Mouse (Mus musculus) stomach, embryonic 14.5 days (tissue): ENCODE results near the gene Dnaic2. TPM values are rescaled to one million over a fixed set of nuclear protein-coding genes. Genes with fewer than 3 reads are reported as not detected.

Experiments used
- ATAC-seq: fragments of 200-750 bp; cut with Nextera tagmentation; 2 replicates; pipeline ENCODE4 v1.8.0; 2017; ENCODE audit warnings: low read depth, moderate TSS enrichment; ENCODE audit not compliant: insufficient number of reproducible peaks, insufficient read depth, low FRiP score
- H3K27ac ChIP-seq: fragments of 300-500 bp; sonication (generic); 2 replicates; pipeline ENCODE4 v1.5.1; 2014; ENCODE audit warnings: mild to moderate bottlenecking, low read length, moderate library complexity, mixed read lengths
- H3K27me3 ChIP-seq: fragments of 300-500 bp; sonication (generic); 2 replicates; pipeline ENCODE4 v1.6.1; 2014; ENCODE audit warnings: low read length, control low read depth, mixed read lengths; ENCODE audit not compliant: control insufficient read depth, insufficient read depth
- H3K36me3 ChIP-seq: fragments of 300-500 bp; sonication (generic); 2 replicates; pipeline ENCODE4 v1.6.1; 2014; ENCODE audit warnings: mild to moderate bottlenecking, control low read depth, low read length, moderate library complexity, mixed read lengths; ENCODE audit not compliant: control insufficient read depth, insufficient read depth
- H3K4me1 ChIP-seq: fragments of 300-500 bp; sonication (generic); 2 replicates; pipeline ENCODE4 v1.6.1; 2014; ENCODE audit warnings: low read length, control low read depth, mixed read lengths; ENCODE audit not compliant: control insufficient read depth, insufficient read depth
- H3K4me2 ChIP-seq: fragments of 300-500 bp; sonication (generic); replicated peaks from 2 replicates; pipeline ENCODE4 v1.6.1; 2014; ENCODE audit warnings: low read depth, low read length, control low read depth
- H3K4me3 ChIP-seq: fragments of 300-500 bp; sonication (generic); 2 replicates; pipeline ENCODE4 v1.5.1; 2014; ENCODE audit warnings: low read depth, low read length, control low read depth
- H3K9ac ChIP-seq: fragments of 300-500 bp; sonication (generic); replicated peaks from 2 replicates; pipeline ENCODE4 v1.6.1; 2014; ENCODE audit warnings: low read depth, mild to moderate bottlenecking, control low read depth, low read length, moderate library complexity, mixed read lengths
- H3K9me3 ChIP-seq: fragments of 300-500 bp; sonication (generic); 2 replicates; pipeline ENCODE4 v1.6.1; 2016; ENCODE audit warnings: low read depth, low read length, control low read depth; ENCODE audit not compliant: control insufficient read depth
- WGBS: fragments of 180-500 bp; shearing (Covaris S2); extraction: QIAGEN DNeasy Blood & Tissue Kit; methylation state at CpG from one replicate; pipeline ENCODE4 v1.1.7; 2014; 5-methylcytosine and 5-hydroxymethylcytosine counted together
- polyA plus RNA-seq: library from polyadenylated mRNA; unstranded; fragments of >200 nt; fragmentation: Nextera tagmentation; extraction: Ambion mirVana; gene quantifications from 2 replicates; pipeline ENCODE4 v1.2.1, GENCODE M21; 2014

Gene Dnaic2
- polyA plus RNA-seq, 1 experiment from 2014 or later, result 0.38 TPM

DNA sequence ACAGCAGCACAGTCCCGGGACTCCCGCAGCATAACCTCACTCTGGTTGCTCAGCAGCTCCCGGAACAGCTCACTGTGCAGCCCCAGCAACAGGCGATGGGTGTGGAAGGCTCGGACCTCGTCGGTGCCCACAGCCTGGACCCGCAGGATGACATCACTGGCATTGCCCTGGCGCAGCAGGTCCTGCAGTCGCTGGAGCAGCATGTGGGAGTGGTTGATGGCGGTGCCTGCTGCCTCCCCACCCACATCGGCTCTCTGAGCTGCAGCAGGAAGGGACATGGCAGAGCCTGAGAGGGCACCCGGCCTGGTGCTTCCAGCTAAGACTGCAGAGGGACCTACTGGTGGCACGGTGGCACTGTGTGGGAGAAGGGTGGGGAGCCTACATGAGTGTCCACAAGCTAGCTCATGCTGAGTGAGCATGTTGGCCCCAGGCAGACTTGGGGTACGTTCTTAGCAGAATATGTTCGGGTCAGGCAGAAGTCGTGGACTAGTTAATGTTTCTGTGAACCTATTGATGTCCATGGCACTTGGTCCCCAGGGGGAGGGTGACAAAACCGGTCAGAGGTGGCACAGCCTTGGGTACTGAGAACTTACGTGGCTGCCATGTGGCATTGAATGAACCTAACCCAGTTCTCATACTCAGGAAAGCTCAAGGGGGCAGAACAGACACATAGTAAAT, 66.8 kb downstream of the Dnaic2 start:
- Histone ChIP-seq H3K4me3 (no peak overlapping the region), H3K4me2 (no peak overlapping the region), H3K4me1 (peaks cover 18% of the 10 kb centered on the region), H3K9ac (no peak overlapping the region), H3K36me3 (no peaks in the 10 kb centered on the region), H3K27me3 (peaks cover 45% of the 10 kb centered on the region), H3K27ac (no peak overlapping the region), H3K9me3 (no peaks in the 10 kb centered on the region)
- ATAC-seq, result no peak
- WGBS, result 68% methylated on average over 19 of the region's 19 CpGs

DNA sequence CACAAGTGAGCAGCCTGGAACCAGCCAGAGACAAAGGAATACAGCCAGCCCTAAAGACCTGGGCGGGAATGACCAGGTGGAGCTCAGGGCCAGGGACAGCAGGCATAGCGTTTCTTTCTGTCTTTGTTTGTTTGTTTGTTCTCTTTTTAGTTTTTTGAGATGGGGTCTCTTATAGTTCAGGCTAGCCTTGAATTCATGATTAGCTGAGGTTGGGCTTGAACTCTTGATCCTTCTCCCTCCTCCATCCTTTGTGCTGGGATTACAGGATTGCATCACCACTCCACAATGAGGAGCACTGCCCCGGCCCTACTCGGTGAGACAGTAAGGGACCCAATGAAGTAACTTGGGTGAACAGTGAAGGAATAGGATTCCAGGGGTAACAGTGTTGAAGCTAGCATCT, 67.5 kb downstream of the Dnaic2 start:
- peaks cover 16% of the 10 kb centered on the region for H3K4me1 ChIP-seq
- peak overlapping the region; percentile 53; the same call in 1 of the 2 replicates for H3K4me2 ChIP-seq
- H3K9ac ChIP-seq, result no peak overlapping the region
- no peaks in the 10 kb centered on the region for H3K9me3 ChIP-seq
- 54% methylated on average over 4 of the region's 4 CpGs for WGBS
- no peak for ATAC-seq
- peaks cover 38% of the 10 kb centered on the region for H3K27me3 ChIP-seq
- no peak overlapping the region for H3K4me3 ChIP-seq
- peak overlapping the region; percentile 41 for H3K27ac ChIP-seq
- H3K36me3 ChIP-seq, result no peaks in the 10 kb centered on the region

DNA sequence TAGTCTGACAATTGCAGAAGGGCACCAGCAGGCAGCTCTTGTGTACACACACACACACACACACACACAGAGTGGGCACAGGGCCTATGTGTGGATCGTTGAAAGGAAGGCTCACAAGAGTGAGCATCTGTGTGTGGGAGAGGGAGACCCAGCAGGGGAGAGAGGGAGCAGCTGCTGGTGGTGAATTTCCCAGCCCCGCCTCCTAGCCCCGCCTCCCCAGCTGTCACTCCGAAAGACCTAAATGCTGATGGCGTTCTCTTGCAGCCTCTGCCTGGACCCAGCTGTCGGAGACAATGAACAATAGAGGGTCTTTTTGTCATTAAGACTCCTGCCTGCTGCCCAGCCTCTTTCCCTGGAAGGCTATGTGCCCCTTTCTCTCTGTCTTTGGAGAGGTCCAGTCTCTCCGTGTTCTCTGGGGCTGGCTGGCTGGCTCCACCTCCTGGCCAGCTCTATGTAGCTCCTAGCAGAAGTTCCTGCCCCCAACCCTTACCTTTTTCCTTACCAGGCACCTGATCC, 68.1 kb downstream of the Dnaic2 start:
- Histone ChIP-seq H3K27me3 (peaks cover 32% of the 10 kb centered on the region), H3K4me3 (peak overlapping the region; percentile 25), H3K9me3 (no peaks in the 10 kb centered on the region), H3K27ac (peak overlapping the region; percentile 41), H3K9ac (no peak overlapping the region), H3K36me3 (no peaks in the 10 kb centered on the region), H3K4me1 (peaks cover 16% of the 10 kb centered on the region), H3K4me2 (peak overlapping the region; percentile 53)
- ATAC-seq, result peak; percentile 77
- 0% methylated on average over 7 of the region's 7 CpGs for WGBS

DNA sequence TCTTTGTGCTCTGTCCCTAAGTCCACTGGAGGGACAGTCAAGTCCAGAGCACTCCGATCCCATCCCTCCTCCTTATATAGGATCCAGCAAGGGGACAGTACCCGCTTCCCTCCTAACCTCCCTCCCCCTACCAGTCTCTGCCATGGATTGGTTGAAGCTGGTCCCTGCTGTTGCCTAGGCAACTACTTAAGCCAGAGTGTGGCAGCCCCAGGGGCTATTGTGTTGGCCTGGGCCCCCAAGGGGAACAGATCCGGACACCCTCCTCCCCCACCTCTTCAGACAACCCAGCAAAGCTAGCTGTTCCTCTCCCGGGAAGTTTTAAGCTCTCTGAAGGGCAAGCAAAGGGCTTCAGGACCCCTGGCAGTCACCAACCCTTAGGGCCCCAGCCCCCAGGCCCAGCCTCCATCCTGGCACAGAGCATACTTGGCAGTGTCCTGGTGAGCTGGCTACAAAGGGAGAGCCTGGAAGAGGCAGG, 68.7 kb downstream of the Dnaic2 start, which contains the start of gene Btbd17:
Gene Btbd17, minus strand, starts transcription at position 98 of the 475 bp plus-strand sequence.
- Histone ChIP-seq H3K4me3 (peak within 1 kb of the TSS; percentile 25), H3K9ac (no peak within 1 kb of the TSS), H3K9me3 (no peaks in the 10 kb centered on the region), H3K4me1 (peaks cover 16% of the 10 kb centered on the region), H3K27me3 (peaks cover 26% of the 10 kb centered on the region), H3K4me2 (peak within 1 kb of the TSS; percentile 53), H3K36me3 (no peaks in the 10 kb centered on the region), H3K27ac (peak within 1 kb of the TSS; percentile 41)
- WGBS, result 11% methylated on average over 4 of the region's 4 CpGs
- ATAC-seq, result peak; percentile 16; the same call in 1 of the 2 replicates

DNA sequence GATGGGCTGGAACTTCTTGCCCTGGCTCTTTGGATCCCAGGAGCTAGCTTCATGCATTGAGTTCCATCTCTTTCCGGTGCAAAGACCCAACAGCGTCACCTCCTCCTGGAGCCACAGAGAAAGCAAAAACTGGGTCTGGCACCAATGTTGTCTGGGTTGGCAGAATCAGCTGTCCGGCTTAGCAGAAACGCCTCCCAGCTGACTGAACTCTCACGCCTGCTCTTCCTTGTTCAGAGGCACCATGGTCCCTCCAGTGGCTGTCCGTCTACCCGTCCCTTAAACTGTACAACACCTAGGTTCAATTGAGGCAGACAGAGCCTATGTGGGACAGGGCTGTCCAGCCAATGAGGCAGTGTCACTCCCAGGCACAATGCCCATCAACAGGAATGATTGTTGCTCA, 70.0 kb downstream of the Dnaic2 start:
- Histone ChIP-seq H3K9ac (no peak overlapping the region), H3K4me3 (no peak overlapping the region), H3K9me3 (no peaks in the 10 kb centered on the region), H3K4me2 (no peak overlapping the region), H3K27me3 (peaks cover 15% of the 10 kb centered on the region), H3K36me3 (no peaks in the 10 kb centered on the region), H3K4me1 (peaks cover 15% of the 10 kb centered on the region), H3K27ac (no peak overlapping the region)
- ATAC-seq, result no peak
- WGBS, result 92% methylated on average over 7 of the region's 7 CpGs

DNA sequence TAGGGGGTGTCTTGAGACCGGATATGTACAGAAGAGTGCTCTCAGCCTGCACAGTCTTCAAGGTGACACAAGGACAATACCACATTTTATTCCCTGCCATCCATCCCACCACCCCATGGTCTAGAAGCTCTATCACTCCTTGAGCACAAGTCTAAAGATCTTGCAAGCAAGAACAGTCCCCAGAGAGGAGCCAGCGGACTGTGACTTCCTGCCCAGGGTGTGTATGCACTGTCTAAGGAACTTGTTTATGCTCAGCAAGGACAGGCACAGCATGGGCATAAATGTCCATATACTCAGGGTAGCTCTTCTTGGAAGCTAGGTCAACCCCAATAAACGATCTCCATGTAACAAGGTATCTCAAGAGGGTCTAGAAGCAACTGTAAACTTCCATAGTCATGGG, 70.8 kb downstream of the Dnaic2 start:
- 86% methylated on average over 3 of the region's 3 CpGs for WGBS
- H3K4me3 ChIP-seq, result no peak overlapping the region
- no peak for ATAC-seq
- H3K27me3 ChIP-seq, result peaks cover 8% of the 10 kb centered on the region
- H3K9ac ChIP-seq, result no peak overlapping the region
- H3K36me3 ChIP-seq, result no peaks in the 10 kb centered on the region
- H3K4me1 ChIP-seq, result peaks cover 18% of the 10 kb centered on the region
- H3K4me2 ChIP-seq, result no peak overlapping the region
- H3K27ac ChIP-seq, result no peak overlapping the region
- H3K9me3 ChIP-seq, result no peaks in the 10 kb centered on the region

DNA sequence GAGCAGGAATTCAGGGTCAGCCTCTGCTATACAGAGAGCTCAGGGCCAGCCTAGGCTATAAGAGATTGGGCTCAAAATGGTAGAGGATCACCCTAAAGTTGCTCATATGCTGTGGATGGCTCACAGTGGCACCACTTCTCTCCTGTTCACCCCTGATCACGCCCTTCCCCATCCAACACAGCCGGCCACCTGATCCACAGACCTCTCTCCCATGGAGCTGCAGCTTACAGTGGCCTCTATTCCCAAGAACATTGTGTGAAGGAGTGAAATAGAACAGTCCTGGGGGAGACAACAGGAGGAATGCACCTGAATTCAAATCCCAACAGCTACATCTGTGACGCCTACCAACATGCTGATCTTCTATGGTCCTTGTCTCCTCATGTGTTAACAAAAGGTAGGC, 71.4 kb downstream of the Dnaic2 start, which contains the start of gene Gpr142:
Gene Gpr142, plus strand, starts transcription at position 301 of the 400 bp plus-strand sequence.
- peaks cover 18% of the 10 kb centered on the region for H3K4me1 ChIP-seq
- H3K9me3 ChIP-seq, result no peaks in the 10 kb centered on the region
- peaks cover 5% of the 10 kb centered on the region; the same call in 1 of the 2 replicates for H3K27me3 ChIP-seq
- WGBS, result 91% methylated on average over 3 of the region's 3 CpGs
- H3K27ac ChIP-seq, result no peak within 1 kb of the TSS
- H3K4me3 ChIP-seq, result no peak within 1 kb of the TSS
- ATAC-seq, result no peak
- no peak within 1 kb of the TSS for H3K4me2 ChIP-seq
- H3K9ac ChIP-seq, result no peak within 1 kb of the TSS
- no peaks in the 10 kb centered on the region for H3K36me3 ChIP-seq

DNA sequence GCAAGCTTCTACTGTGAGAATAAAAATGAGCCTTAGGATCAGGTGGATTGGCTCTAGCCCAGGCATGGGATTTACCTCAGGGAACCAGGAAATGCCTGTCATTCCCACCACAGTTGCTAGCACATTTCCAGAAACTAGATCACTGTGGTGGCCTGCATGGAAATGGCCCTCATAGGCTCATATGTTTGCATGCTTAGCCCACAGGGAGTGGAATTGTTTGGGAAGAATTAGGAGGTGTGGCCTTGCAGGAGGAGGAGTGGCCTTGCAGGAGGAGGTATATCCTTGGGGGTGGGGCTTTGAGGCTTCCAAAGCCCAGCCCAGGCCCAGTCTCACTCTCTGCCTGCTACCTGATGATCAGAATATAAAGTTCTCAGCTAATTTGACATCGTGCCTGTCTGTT, 74.7 kb downstream of the Dnaic2 start:
- Histone ChIP-seq H3K4me3 (no peak overlapping the region), H3K36me3 (no peaks in the 10 kb centered on the region), H3K27me3 (no peaks in the 10 kb centered on the region), H3K4me2 (no peak overlapping the region), H3K9ac (no peak overlapping the region), H3K27ac (no peak overlapping the region), H3K4me1 (peaks cover 5% of the 10 kb centered on the region; the same call in 1 of the 2 replicates), H3K9me3 (no peaks in the 10 kb centered on the region)
- WGBS, result 100% methylated on average over 1 of the region's 1 CpGs
- ATAC-seq, result no peak
